Mouse (Mus musculus): ENCODE measurements around the gene Slc16a14.
"Not testable (repeated sequence)": the region's sequence is repeated elsewhere in the genome, so short reads cannot be mapped to it uniquely, and the experiment has no call there.

GRCm38 (mm10) chr1:84961779-84962178 is 26.8 kb upstream of the Slc16a14 start:
- TF ChIP-seq GATA1 (IDR thresholded peaks at IDR 0.05; ENCODE audit: borderline replicate concordance, low read length); FLI1 (IDR thresholded peaks at IDR 0.05; ENCODE audit: low read length): not testable (repeated sequence)
